Mouse (Mus musculus) myocyte (in vitro differentiated cells): ENCODE results near the gene Scamp4. TPM values are rescaled to one million over a fixed set of nuclear protein-coding genes. Genes with fewer than 3 reads are reported as not detected.
A peak's percentile ranks its signal among the peaks of the same experiment; 100 is the strongest.

Experiments used
- H3K27me3 ChIP-seq: one replicate; pipeline ENCODE4 v1.6.1; 2011; ENCODE audit not compliant: control insufficient read depth, insufficient read depth, insufficient read length
- H3K36me3 ChIP-seq: one replicate; pipeline ENCODE4 v1.6.1; 2011; ENCODE audit not compliant: control insufficient read depth, insufficient read depth
- H3K4me2 ChIP-seq: one replicate; pipeline ENCODE4 v1.6.1; 2011; ENCODE audit warnings: low read depth, control low read depth
- H3K4me3 ChIP-seq: one replicate; pipeline ENCODE4 v1.5.1; 2011; ENCODE audit warnings: mild to moderate bottlenecking, control low read depth, moderate library complexity
- H3K79me2 ChIP-seq: one replicate; pipeline ENCODE4 v1.6.1; 2011; ENCODE audit not compliant: control insufficient read depth, insufficient read depth
- H3ac ChIP-seq: one replicate; pipeline ENCODE4 v1.6.1; 2011; ENCODE audit not compliant: control insufficient read depth, insufficient read length
- CEBPB ChIP-seq: IDR thresholded peaks from 2 replicates; pipeline ENCODE4 v1.6.1; 2011; ENCODE audit warnings: mild to moderate bottlenecking, moderate library complexity; ENCODE audit not compliant: poor library complexity, insufficient read depth, severe bottlenecking
- E2F4 ChIP-seq: IDR thresholded peaks from one replicate; pipeline ENCODE4 v1.6.1; 2011; ENCODE audit warnings: mild to moderate bottlenecking, control low read depth, moderate library complexity; ENCODE audit not compliant: insufficient read depth
- MAX ChIP-seq: IDR thresholded peaks from one replicate; pipeline ENCODE4 v1.6.1; 2011; ENCODE audit warnings: low read depth, mild to moderate bottlenecking, control low read depth
- MYOD1 ChIP-seq, 3 experiments: IDR thresholded peaks; one replicate each; pipeline ENCODE4 v1.6.1; 2011; ENCODE audit warnings: control low read depth in 2 of 3, low read depth in 2 of 3, mild to moderate bottlenecking in 2 of 3, moderate library complexity in 1 of 3; ENCODE audit not compliant: insufficient read length in 2 of 3, control insufficient read depth in 1 of 3
- MYOG ChIP-seq, 3 experiments: IDR thresholded peaks; one replicate each; pipeline ENCODE4 v1.6.1; 2011; ENCODE audit warnings: control low read depth in 2 of 3, low read depth in 2 of 3, mild to moderate bottlenecking in 2 of 3; ENCODE audit not compliant: insufficient read length in 2 of 3, control insufficient read depth in 1 of 3, insufficient read depth in 1 of 3
- POLR2A ChIP-seq: IDR thresholded peaks from one replicate; pipeline ENCODE4 v1.6.1; 2011; ENCODE audit warnings: low read depth, mild to moderate bottlenecking, control low read depth, moderate library complexity; ENCODE audit not compliant: insufficient read length
- POLR2AphosphoS2 ChIP-seq: IDR thresholded peaks from one replicate; pipeline ENCODE4 v1.6.1; 2011; ENCODE audit warnings: low read depth, control low read depth; ENCODE audit not compliant: insufficient read length
- REST ChIP-seq: IDR thresholded peaks from one replicate; pipeline ENCODE4 v1.6.1; 2011; ENCODE audit warnings: mild to moderate bottlenecking, control low read depth, moderate library complexity; ENCODE audit not compliant: insufficient read depth, insufficient read length
- SRF ChIP-seq: IDR thresholded peaks from one replicate; pipeline ENCODE4 v1.6.1; 2011; ENCODE audit warnings: low read depth; ENCODE audit not compliant: control insufficient read depth, insufficient read length
- TCF12 ChIP-seq: IDR thresholded peaks from one replicate; pipeline ENCODE4 v1.6.1; 2011; ENCODE audit warnings: mild to moderate bottlenecking, control low read depth; ENCODE audit not compliant: poor library complexity, insufficient read depth, severe bottlenecking
- TCF3 ChIP-seq: IDR thresholded peaks from one replicate; pipeline ENCODE4 v1.6.1; 2011; ENCODE audit warnings: low read depth, control low read depth; ENCODE audit not compliant: insufficient read length
- USF1 ChIP-seq: IDR thresholded peaks from one replicate; pipeline ENCODE4 v1.6.1; 2011; ENCODE audit warnings: low read depth, mild to moderate bottlenecking, control low read depth, moderate library complexity
- polyA plus RNA-seq: library from polyadenylated mRNA; unstranded; fragments of >200 nt; fragmentation: generic; extraction: Trizol; gene quantifications from one replicate; pipeline ENCODE4 v1.2.1, GENCODE M21; 2012; ENCODE audit warnings: missing spikeins

The Scamp4 gene
- 141 TPM for polyA plus RNA-seq

DNA sequence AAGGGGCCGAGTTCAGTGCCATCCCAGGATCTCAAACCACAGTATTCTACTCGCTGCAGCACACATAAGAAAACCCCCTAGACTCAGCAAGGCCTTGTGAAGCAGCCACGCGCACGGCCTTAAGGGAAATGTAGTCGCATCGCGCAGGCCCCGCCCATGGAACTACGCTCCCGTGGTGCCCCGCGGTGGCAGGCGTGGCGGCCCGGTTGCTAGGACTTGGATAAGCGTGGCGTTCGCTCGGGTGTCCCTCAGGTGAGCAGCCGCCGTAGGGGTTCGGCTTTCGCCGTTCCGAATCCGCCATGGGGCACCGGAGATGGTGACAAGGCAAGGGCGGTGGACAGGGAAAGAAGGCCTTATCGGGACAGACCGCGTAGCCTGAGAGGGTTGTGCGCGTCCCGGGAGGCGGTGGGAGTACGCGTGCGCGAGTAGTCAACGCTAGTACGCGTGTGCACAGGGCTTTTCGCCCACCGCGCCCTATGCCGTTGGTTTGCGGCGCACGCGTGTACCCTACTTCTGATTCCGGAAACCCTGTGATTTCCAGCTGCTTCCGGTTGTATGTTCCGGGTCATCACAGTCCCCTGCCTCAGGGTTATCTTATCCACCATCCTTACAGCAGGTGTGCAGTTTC lies at the start of gene Scamp4, which contains the start of gene Adat3:
Scamp4 (plus strand) TSS at position 175 of the 628 bp plus-strand sequence.
Adat3 (plus strand) TSS at position 183 of the 628 bp plus-strand sequence.
- Histone ChIP-seq H3K4me2 (peak within 1 kb of the TSS; percentile 90), H3K4me3 (peak within 1 kb of the TSS; percentile 81), H3ac (peak within 1 kb of the TSS; percentile 22), H3K27me3 (no peaks in the 10 kb centered on the region), H3K79me2 (peaks cover 33% of the 10 kb centered on the region), H3K36me3 (no peaks in the 10 kb centered on the region)
- TF ChIP-seq POLR2A, result peak; percentile 77
- TF ChIP-seq POLR2AphosphoS2, result peak; percentile 80
- no peak for TF ChIP-seq MAX
- peak in 1 of 3 experiments; percentile 19 for TF ChIP-seq MYOD1 (IDR thresholded peaks at IDR 0.05; ENCODE audit: control insufficient read depth in 1 of 3, insufficient read length in 2 of 3, low read depth in 2 of 3)
- TF ChIP-seq SRF, result peak; percentile 69
- no peak for TF ChIP-seq TCF12

GRCm38 (mm10) chr10:80553575-80553974 lies 49.1 kb upstream of the Scamp4 start:
- H3K36me3 ChIP-seq, result no peaks in the 10 kb centered on the region
- H3ac ChIP-seq, result no peak overlapping the region
- H3K79me2 ChIP-seq, result peaks cover 43% of the 10 kb centered on the region
- no peak overlapping the region for H3K4me2 ChIP-seq
- H3K27me3 ChIP-seq, result no peaks in the 10 kb centered on the region
- H3K4me3 ChIP-seq, result no peak overlapping the region
- TF ChIP-seq POLR2A, result no peak
- no peak for TF ChIP-seq TCF3
- TF ChIP-seq MYOD1 (IDR thresholded peaks at IDR 0.05; ENCODE audit: control insufficient read depth in 1 of 3, insufficient read length in 2 of 3, low read depth in 2 of 3), result no peak
- no peak for TF ChIP-seq USF1
- TF ChIP-seq SRF, result no peak
- no peak for TF ChIP-seq MAX
- no peak for TF ChIP-seq TCF12
- no peak for TF ChIP-seq CEBPB
- TF ChIP-seq MYOG (IDR thresholded peaks at IDR 0.05; ENCODE audit: control insufficient read depth in 1 of 3, insufficient read depth in 1 of 3, insufficient read length in 2 of 3, low read depth in 2 of 3), result no peak
- TF ChIP-seq POLR2AphosphoS2, result no peak
- TF ChIP-seq E2F4, result no peak
- no peak for TF ChIP-seq REST

DNA sequence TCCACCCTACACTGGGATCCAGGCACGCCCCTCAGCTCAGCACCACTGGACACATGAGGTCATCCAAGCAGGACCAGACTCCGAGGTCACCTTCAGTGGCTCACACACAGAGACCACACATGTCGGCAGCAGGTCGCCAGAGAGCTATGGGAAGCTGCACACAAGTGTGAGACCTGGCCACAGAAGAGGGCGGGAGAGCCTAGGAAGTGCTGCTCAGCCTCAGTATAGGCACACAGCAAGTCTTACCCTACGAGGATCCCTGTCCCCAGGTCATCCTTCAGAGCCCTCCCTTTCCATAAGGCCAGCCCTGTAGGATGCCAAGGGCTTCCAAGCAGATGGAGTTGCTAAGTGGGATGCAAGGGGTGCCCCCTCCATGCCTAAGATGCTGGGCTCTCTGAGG lies 48.7 kb upstream of the Scamp4 start:
- H3K27me3 ChIP-seq, result no peaks in the 10 kb centered on the region
- no peak overlapping the region for H3K4me2 ChIP-seq
- H3K79me2 ChIP-seq, result peaks cover 48% of the 10 kb centered on the region
- H3K4me3 ChIP-seq, result no peak overlapping the region
- no peaks in the 10 kb centered on the region for H3K36me3 ChIP-seq
- H3ac ChIP-seq, result no peak overlapping the region
- TF ChIP-seq CEBPB (no peak), REST (no peak), MYOD1 (IDR thresholded peaks at IDR 0.05; ENCODE audit: control insufficient read depth in 1 of 3, insufficient read length in 2 of 3, low read depth in 2 of 3) (no peak), TCF3 (no peak), USF1 (no peak), POLR2A (no peak), TCF12 (no peak), SRF (no peak), E2F4 (no peak), MAX (no peak), MYOG (IDR thresholded peaks at IDR 0.05; ENCODE audit: control insufficient read depth in 1 of 3, insufficient read depth in 1 of 3, insufficient read length in 2 of 3, low read depth in 2 of 3) (no peak), POLR2AphosphoS2 (no peak)

DNA sequence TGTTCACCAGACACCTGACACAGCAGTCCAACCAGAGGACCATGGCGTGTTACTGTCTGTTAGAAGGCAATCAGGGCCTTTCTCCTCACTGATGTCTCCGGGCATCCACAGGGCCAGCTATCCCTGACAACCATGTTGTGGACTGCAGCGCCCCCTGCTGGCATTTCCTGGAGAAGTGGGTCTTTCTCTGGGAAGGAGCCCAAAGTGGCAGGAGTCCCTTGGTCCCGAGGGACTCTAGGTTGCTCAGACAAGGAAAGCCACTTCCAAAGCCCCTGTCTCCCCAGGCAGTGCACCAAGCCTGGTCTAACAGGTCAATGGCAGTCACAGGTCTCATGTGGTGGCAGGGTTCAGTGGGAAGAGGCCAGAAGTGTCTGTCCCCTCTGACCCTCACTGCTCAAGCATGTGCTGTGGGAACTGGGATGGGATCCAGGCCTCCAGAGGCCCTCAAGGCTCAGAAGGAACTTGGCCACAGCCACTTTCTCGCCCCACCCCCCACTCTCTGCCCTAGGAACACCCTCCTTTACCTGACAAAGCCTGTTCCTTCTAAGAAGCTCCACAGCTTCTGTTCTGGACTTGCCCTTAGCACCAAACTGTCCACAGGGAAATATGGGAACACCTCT lies 45.2 kb upstream of the Scamp4 start:
- H3K27me3 ChIP-seq, result no peaks in the 10 kb centered on the region
- H3K79me2 ChIP-seq, result peaks cover 69% of the 10 kb centered on the region
- H3K4me3 ChIP-seq, result no peak overlapping the region
- no peaks in the 10 kb centered on the region for H3K36me3 ChIP-seq
- no peak overlapping the region for H3ac ChIP-seq
- TF ChIP-seq MYOG (IDR thresholded peaks at IDR 0.05; ENCODE audit: control insufficient read depth in 1 of 3, insufficient read depth in 1 of 3, insufficient read length in 2 of 3, low read depth in 2 of 3), result no peak
- TF ChIP-seq CEBPB, result no peak
- TF ChIP-seq SRF, result no peak
- no peak for TF ChIP-seq USF1
- no peak for TF ChIP-seq POLR2AphosphoS2
- TF ChIP-seq POLR2A, result no peak
- TF ChIP-seq TCF3, result no peak
- TF ChIP-seq MAX, result no peak
- TF ChIP-seq MYOD1 (IDR thresholded peaks at IDR 0.05; ENCODE audit: control insufficient read depth in 1 of 3, insufficient read length in 2 of 3, low read depth in 2 of 3), result no peak
- H3K4me2 ChIP-seq, result no peak overlapping the region
